Mouse (Mus musculus): Measurements from ENCODE around the gene Sdhb. TPM values are rescaled to one million over a fixed set of nuclear protein-coding genes. Genes with fewer than 3 reads are reported as not detected.
A peak's percentile ranks its signal among the peaks of the same experiment; 100 is the strongest.

The Sdhb gene
- total RNA-seq (2021) = 100 to 1,000 TPM; 192 to 194 TPM
- long read RNA-seq, experiment 1, transcript Sdhb-201 (8 exons, 1,142 nt) = major isoform, 302 of 355 reads
- long read RNA-seq, experiment 1, partial matches to known transcripts = 5 of 355 reads
- long read RNA-seq, experiment 1, other reads (novel, unspliced or antisense) = 47 of 355 reads
- long read RNA-seq, experiment 2, transcript Sdhb-201 (8 exons, 1,142 nt) = major isoform, 270 of 305 reads
- long read RNA-seq, experiment 2, partial matches to known transcripts = 4 of 305 reads
- long read RNA-seq, experiment 2, other reads (novel, unspliced or antisense) = 30 of 305 reads

GRCm38 (mm10) chr4:140960781-140961466, at the start of gene Sdhb:
Gene Sdhb (plus strand): TSS chr4:140961203.
- DNase-seq (ENCODE audit: low spot score in 2 of 2) = peak; percentile 96 to 97

GRCm38 (mm10) chr4:140911416-140911815, 49.6 kb upstream of the Sdhb start:
- DNase-seq (ENCODE audit: low spot score in 2 of 2) = no peak

- no peak for DNase-seq (ENCODE audit: low spot score in 2 of 2)
Observed at GRCm38 (mm10) chr4:140912271-140912833, 48.7 kb upstream of the Sdhb start.

GRCm38 (mm10) chr4:140913565-140913964, 47.4 kb upstream of the Sdhb start:
- DNase-seq (ENCODE audit: low spot score in 2 of 2) = no peak

GRCm38 (mm10) chr4:140914731-140915131, 46.3 kb upstream of the Sdhb start:
- no peak for DNase-seq (ENCODE audit: low spot score in 2 of 2)

GRCm38 (mm10) chr4:140915235-140915634, 45.8 kb upstream of the Sdhb start:
- no peak for DNase-seq (ENCODE audit: low spot score in 2 of 2)

- no peak for DNase-seq (ENCODE audit: low spot score in 2 of 2)
Observed at GRCm38 (mm10) chr4:140916296-140916695, 44.7 kb upstream of the Sdhb start.

GRCm38 (mm10) chr4:140917451-140917850, 43.6 kb upstream of the Sdhb start:
- DNase-seq (ENCODE audit: low spot score in 2 of 2) = no peak

GRCm38 (mm10) chr4:140919974-140920836, 40.8 kb upstream of the Sdhb start:
- DNase-seq (ENCODE audit: low spot score in 2 of 2) = no peak

GRCm38 (mm10) chr4:140922508-140922907, 38.5 kb upstream of the Sdhb start:
- DNase-seq (ENCODE audit: low spot score in 2 of 2) = no peak

- DNase-seq (ENCODE audit: low spot score in 2 of 2) = no peak
Observed at GRCm38 (mm10) chr4:140925648-140926047, 35.4 kb upstream of the Sdhb start.

- DNase-seq (ENCODE audit: low spot score in 2 of 2) = no peak
Observed at GRCm38 (mm10) chr4:140928349-140928748, 32.7 kb upstream of the Sdhb start.

- peak; percentile 45 to 51 for DNase-seq (ENCODE audit: low spot score in 2 of 2)
Observed at GRCm38 (mm10) chr4:140929745-140930144, 31.3 kb upstream of the Sdhb start.

- no peak for DNase-seq (ENCODE audit: low spot score in 2 of 2)
Observed at GRCm38 (mm10) chr4:140930900-140931470, 30.0 kb upstream of the Sdhb start.

GRCm38 (mm10) chr4:140935643-140936042, 25.4 kb upstream of the Sdhb start:
- no peak for DNase-seq (ENCODE audit: low spot score in 2 of 2)

GRCm38 (mm10) chr4:140944356-140944755, 16.6 kb upstream of the Sdhb start:
- DNase-seq (ENCODE audit: low spot score in 2 of 2) = no peak

- DNase-seq (ENCODE audit: low spot score in 2 of 2) = no peak
Observed at GRCm38 (mm10) chr4:140944961-140945442, 16.0 kb upstream of the Sdhb start.

- DNase-seq (ENCODE audit: low spot score in 2 of 2) = no peak
Observed at GRCm38 (mm10) chr4:140945571-140945970, 15.4 kb upstream of the Sdhb start.

GRCm38 (mm10) chr4:140946048-140946447, 15.0 kb upstream of the Sdhb start:
- DNase-seq (ENCODE audit: low spot score in 2 of 2) = no peak

- DNase-seq (ENCODE audit: low spot score in 2 of 2) = no peak
Observed at GRCm38 (mm10) chr4:140946580-140947205, 14.3 kb upstream of the Sdhb start.

Measured in left cerebral cortex, adult 18-20 months (tissue).